Mouse (Mus musculus): ENCODE measurements around the gene Clpb. TPM values are rescaled to one million over a fixed set of nuclear protein-coding genes. Genes with fewer than 3 reads are reported as not detected.

Clpb gene
- polyA plus RNA-seq, 1 experiment, result 41.2 TPM

DNA sequence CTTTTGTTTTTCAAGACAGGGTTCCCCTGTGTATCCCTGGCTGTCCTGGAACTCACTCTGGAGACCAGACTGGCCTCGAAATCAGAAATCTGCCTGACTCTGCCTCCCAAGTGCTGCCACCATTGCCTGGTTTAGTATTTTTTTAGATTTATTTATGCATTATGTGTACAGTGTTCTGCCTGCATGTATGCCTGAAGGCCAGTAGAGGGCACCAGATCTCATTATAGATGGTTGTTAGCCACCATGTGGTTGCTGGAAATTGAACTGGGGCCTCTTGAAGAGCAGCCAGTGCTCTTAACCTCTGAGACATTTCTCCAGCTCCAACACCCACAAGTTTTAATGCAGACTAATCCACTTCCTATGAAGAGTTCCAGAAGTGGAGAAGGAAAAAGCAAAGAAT, 1.4 kb upstream of the Clpb start:
- no peak for TF ChIP-seq GATA1 (IDR thresholded peaks at IDR 0.05; ENCODE audit: low read length)

DNA sequence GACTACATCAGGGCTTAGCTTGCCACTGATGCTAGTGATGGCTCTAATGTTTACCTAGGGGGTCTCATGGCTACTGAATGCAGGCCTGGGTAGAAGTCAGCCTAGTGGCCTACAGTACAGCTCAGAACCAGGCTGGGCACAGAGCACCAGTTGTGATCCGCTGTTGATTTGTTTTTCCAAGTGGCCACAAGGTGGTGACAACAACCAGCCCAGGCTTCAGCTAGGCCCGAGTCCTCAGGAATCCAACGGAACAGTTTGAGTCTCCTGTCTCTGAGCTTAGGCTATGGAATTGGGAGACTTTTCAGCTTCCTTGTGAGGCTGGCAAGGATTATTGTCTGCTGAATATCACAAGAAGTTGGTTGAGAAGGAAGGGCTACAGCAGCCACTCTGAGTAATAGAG, 3.1 kb downstream of the Clpb start:
- no peak for TF ChIP-seq GATA1 (IDR thresholded peaks at IDR 0.05; ENCODE audit: low read length)

DNA sequence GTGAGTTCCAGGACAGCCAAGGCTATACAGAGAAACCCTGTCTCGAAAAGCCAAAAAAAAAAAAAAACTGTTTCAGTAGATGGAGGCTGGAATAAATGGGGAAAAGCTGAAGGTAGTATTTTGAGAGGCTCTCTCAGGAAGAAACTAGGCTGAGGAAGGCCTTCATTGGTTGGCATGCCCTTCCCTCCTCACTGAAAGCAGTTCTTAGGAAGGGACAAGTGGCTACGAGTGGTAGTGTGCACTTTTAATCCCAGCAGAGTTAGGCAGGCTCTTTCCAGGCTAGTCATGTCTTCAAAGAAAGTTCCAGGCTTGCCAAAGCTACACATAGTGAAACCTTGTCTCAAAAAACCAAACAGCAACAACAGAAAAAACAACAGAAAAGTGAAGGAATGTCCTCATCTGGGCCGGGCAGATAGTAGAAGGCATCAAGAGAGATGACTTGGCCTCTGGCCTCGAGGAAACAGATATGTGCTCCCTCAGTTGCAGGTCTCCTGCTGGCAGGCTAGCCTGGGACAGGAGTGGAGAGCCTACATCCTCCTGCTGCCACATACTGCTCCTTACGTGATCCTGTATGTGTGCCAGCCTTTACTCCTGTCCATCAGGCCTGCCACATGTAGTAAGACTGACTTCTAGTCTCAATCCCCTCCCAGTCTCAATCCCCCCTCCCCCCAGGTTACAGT, 8.3 kb downstream of the Clpb start:
- TF ChIP-seq GATA1 (IDR thresholded peaks at IDR 0.05; ENCODE audit: low read length), result no peak

- no peak for TF ChIP-seq GATA1 (IDR thresholded peaks at IDR 0.05; ENCODE audit: low read length)
Observed at GRCm38 (mm10) chr7:101673497-101673896, 10.1 kb downstream of the Clpb start.

DNA sequence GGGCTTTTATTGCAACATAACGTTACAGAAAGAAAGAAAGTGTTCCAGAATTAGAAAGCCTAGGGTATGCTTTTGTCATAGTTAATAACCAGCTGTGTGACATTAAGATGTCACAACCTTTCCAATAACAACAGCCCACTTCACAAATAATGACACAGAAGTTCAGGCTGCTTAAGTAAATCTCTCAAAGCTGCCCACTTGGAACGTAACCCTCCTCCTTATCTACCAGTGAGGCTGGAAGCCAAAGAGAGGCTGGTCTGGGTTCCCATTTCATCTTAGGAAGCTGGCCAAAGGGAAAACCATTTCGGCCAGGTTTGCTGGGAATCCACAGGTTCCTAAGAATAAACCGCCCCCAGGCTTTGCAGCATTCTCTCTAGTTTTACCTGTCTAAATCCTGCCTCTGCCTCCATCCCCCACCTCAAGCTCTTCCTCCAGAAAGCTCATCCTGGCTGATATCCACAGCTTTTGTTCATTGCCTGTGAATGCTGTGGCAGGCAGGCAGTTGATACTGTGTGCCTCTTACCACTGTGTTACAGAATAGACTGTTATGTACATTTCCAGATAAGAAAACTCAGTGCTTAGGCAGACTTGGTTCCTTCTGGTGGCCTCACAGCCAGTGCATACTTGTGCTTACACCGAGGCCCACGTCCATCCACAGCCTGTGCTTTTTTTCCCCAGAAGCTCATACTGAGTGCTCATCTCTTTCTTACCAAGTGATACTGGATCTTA, 12.8 kb downstream of the Clpb start:
- no peak for TF ChIP-seq GATA1 (IDR thresholded peaks at IDR 0.05; ENCODE audit: low read length)

DNA sequence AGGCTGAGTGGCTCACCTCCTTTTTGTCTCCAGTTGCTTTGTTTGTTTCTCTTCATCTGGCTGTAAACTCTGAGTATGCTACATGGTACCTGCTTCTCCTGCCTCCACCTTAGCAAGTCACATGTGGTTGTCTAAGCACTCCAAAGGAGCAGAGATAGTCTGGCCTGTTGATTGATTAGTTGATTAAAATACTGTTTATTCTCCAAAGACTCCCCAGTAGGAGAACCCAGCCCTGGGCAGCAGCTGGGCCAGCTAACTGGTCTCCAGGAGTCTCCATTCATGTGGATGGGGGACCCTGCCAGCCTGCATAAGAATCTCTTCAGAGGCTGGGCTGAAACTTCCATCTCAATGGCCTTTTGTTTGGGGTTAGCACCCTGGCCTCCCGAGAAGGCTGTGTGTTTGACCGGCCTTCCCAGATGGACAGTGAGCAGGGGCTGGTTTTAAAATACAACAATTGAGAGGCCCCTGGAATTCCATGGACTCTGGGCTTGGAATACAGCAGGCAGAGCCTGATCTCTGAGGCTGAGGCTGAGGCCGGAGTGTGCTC, 13.4 kb downstream of the Clpb start:
- TF ChIP-seq GATA1 (IDR thresholded peaks at IDR 0.05; ENCODE audit: low read length), result no peak

- TF ChIP-seq GATA1 (IDR thresholded peaks at IDR 0.05; ENCODE audit: low read length), result no peak
Observed at GRCm38 (mm10) chr7:101679591-101679990, 16.2 kb downstream of the Clpb start.

- no peak for TF ChIP-seq GATA1 (IDR thresholded peaks at IDR 0.05; ENCODE audit: low read length)
Observed at GRCm38 (mm10) chr7:101680961-101681360, 17.5 kb downstream of the Clpb start.

DNA sequence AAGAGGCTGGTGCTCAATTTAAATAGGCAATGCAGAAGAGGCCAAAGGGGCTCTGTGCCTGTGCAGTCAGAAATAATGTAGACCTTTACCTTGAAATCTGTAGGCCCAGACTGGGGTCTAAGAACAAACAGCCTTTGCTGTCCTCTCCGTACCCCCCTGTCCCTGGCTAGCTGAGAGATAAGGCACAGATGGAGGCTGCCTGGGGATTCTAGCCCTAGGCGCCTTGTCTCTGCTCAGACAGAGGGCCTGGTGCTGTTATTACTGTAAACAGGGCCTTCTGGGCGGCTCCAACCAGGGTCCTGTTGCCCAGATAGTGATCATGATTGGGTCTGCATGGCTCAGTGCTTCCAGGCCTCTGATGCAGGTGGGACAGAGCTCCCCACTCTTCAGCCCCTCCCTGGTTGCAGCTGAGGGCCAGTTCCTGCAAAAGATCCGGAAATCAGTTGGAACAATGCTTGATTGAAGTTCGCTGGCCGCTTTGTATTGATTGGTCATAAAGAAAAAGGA, 18.2 kb downstream of the Clpb start:
- no peak for TF ChIP-seq GATA1 (IDR thresholded peaks at IDR 0.05; ENCODE audit: low read length)

DNA sequence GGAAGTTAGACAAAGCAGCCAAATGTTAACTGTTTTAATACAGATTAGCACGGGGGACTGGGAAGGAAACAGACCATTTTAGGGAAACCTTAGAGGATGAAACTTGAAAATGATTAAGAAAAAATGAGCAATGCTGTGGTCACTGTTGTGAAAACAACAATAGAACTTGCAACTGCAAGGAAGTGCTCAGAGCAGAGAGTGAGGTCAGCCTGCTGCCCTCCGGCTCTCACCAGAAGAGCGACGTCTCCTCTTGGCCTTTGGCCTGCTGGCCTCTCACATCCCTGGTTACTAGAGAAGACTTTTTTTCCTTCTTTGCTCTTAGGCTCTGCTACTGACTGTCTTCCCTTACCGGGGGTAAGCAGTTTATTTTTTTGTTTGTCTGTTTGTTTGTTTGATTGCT, 19.5 kb downstream of the Clpb start:
- no peak for TF ChIP-seq GATA1 (IDR thresholded peaks at IDR 0.05; ENCODE audit: low read length)

DNA sequence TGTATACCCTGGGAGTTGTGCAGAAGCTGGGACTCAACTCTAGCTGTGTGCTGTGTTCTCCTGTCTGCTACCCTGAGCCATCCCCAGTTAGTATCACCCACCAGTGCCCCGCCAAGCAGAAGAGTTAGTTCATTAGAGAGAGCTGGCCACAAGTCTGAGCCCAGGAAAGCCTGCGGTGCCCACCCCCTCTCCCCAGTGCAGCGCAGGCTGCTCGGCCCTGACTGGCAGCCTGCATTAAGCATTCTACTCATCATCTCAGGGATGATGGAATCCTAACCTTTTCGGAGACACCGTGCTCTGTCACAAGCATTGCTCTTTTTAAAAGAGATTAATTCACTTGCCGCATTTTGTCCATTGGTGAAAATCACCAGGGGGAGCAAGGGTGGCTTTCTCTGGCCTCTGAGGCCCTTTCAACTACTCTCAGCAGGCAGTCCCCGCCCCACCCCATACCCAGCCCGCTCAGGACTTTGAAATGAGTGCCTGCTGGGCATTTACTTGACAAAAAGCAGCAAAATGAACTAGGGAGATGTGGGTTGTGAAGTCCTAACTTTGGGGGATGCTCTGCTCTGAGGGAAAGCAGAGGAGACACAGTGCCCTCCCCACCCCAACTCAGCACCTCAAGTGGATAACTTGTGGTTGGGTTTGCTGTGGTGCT, 20.7 kb downstream of the Clpb start:
- TF ChIP-seq GATA1 (IDR thresholded peaks at IDR 0.05; ENCODE audit: low read length), result no peak

DNA sequence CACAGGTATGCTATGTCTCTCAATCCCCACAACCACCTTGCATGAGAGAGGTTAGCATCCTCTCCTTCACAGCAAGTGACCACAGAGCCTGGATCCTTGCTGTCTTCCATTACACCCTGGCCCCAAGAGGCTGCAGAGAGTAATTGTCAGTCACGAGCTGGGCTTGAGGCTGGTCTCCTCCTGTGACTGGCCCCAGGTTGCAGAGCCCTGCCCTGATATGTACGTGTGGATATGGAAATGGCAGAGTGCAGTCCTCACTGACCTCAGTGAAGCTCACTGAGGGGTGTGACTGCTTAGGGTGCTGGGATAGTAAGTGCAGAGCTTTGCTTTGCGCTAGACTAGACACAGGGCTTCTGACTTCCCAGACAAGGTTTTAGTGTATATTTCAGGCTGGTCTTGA, 21.2 kb downstream of the Clpb start:
- no peak for TF ChIP-seq GATA1 (IDR thresholded peaks at IDR 0.05; ENCODE audit: low read length)

GRCm38 (mm10) chr7:101687144-101687543, 23.7 kb downstream of the Clpb start:
- TF ChIP-seq GATA1 (IDR thresholded peaks at IDR 0.05; ENCODE audit: low read length), result no peak

- TF ChIP-seq GATA1 (IDR thresholded peaks at IDR 0.05; ENCODE audit: low read length), result no peak
Observed at GRCm38 (mm10) chr7:101690471-101690870, 27.0 kb downstream of the Clpb start.

GRCm38 (mm10) chr7:101691863-101692262, 28.4 kb downstream of the Clpb start:
- no peak for TF ChIP-seq GATA1 (IDR thresholded peaks at IDR 0.05; ENCODE audit: low read length)

DNA sequence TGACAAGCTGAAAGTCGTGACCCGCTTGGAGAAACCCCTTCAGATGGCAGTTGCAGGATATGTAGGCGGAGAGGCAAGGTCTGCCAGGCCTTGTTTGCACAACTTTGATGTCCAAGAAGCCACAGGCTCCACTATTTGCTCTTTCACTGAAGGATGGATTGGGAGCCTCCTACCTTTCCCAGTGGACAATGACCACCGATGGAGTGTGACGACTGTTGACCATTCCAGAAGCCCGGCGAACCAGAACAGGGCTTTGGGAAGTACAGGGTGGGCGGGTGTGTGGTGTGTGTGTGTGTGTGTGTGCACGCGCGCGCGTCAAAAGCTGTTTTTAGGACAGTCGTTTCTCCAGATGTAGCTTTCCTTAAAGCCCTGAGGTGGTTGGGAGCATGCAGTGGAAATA, 29.0 kb downstream of the Clpb start:
- no peak for TF ChIP-seq GATA1 (IDR thresholded peaks at IDR 0.05; ENCODE audit: low read length)

Data from G1E-ER4 (cell line).